In the genomic region with DNA sequence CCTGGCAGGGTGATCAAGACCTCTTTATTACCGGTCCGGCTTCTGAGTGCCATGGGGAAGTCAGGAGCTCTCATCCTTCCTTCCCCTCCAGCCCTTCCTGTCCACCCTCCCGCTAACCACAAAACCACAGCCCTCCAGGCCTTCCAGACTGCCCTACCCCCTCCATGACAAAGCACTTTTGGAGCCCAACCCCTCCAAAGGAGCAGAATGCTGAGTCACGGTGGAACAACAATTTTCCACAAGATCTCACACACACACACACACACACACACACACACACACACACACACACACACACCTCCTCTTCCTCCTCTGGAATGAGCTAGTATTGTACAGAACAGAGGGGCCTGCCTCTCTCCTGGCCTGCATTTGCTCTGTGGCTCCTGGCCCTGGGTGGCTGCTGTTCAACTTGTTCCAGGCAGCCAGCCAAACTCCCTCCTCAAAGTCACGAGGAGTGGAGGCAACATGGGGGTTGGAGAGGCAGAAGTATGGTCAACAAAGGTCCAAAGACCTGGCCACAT, we compare ENCODE assay signal across 8 mouse cellular contexts. TPM values are rescaled to one million over a fixed set of nuclear protein-coding genes. Genes with fewer than 3 reads are reported as not detected.
A peak's percentile ranks its signal among the peaks of the same experiment; 100 is the strongest.
DNase-seq lines count a peak whose midpoint lies in the region; ATAC-seq and TF ChIP-seq lines count a peak whose summit lies in the region.

No protein-coding gene starts in this region.

- no peaks in the 10 kb centered on the region for H3K36me3 ChIP-seq in lung, embryonic 15.5 days
- H3K36me3 ChIP-seq in forebrain, embryonic 15.5 days: no peaks in the 10 kb centered on the region

- H3K9ac ChIP-seq in lung, embryonic 15.5 days: no peak overlapping the region
- H3K9ac ChIP-seq in forebrain, embryonic 15.5 days (replicated peaks): no peak overlapping the region

- H3K4me2 ChIP-seq in lung, embryonic 15.5 days: no peak overlapping the region
- no peak overlapping the region for H3K4me2 ChIP-seq in forebrain, embryonic 15.5 days (replicated peaks)

- no peaks in the 10 kb centered on the region for H3K27me3 ChIP-seq in lung, embryonic 15.5 days
- H3K27me3 ChIP-seq in forebrain, embryonic 15.5 days: no peaks in the 10 kb centered on the region

- peak; percentile 34 for ATAC-seq in granulocyte monocyte progenitor cell, adult 5-6 weeks (replicated peaks; ENCODE audit: poor library complexity, severe bottlenecking)
- ATAC-seq in lung, embryonic 15.5 days (ENCODE audit: borderline replicate concordance, extremely low read depth, low FRiP score, low TSS enrichment): no peak
- ATAC-seq in forebrain, embryonic 15.5 days (replicated peaks): no peak

- no peak for TF ChIP-seq CTCF in brain, embryonic 14.5 days (IDR thresholded peaks at IDR 0.05; ENCODE audit: borderline replicate concordance, extremely low read depth, insufficient read depth, insufficient read length)

- 27% methylated on average over 5 of the region's 5 CpGs for WGBS in lung, embryonic 15.5 days
- 64% methylated on average over 5 of the region's 5 CpGs for WGBS in forebrain, embryonic 15.5 days

- H3K9me3 ChIP-seq in lung, embryonic 15.5 days: no peaks in the 10 kb centered on the region
- no peaks in the 10 kb centered on the region for H3K9me3 ChIP-seq in forebrain, embryonic 15.5 days

- peak overlapping the region; percentile 68 for H3K27ac ChIP-seq in lung, embryonic 15.5 days
- no peak overlapping the region for H3K27ac ChIP-seq in forebrain, embryonic 15.5 days (replicated peaks)

- TF ChIP-seq POLR2A in brain, embryonic 14.5 days (IDR thresholded peaks at IDR 0.05; ENCODE audit: borderline replicate concordance, extremely low read depth, insufficient read depth, insufficient read length, poor library complexity, severe bottlenecking): no peak

- no peak overlapping the region for H3K4me3 ChIP-seq in lung, embryonic 15.5 days
- no peak overlapping the region for H3K4me3 ChIP-seq in forebrain, embryonic 15.5 days

- H3K4me1 ChIP-seq in lung, embryonic 15.5 days: peaks cover 22% of the 10 kb centered on the region
- peaks cover 18% of the 10 kb centered on the region for H3K4me1 ChIP-seq in forebrain, embryonic 15.5 days

- peak; percentile 79 for DNase-seq in right cerebral cortex, adult 18-20 months
- no peak for DNase-seq in right cerebral cortex, postnatal 25 days
- DNase-seq in brain, embryonic 14.5 days (ENCODE audit: low read depth): peak; percentile 47
- peak; percentile 95 to 96 for DNase-seq in kidney, postnatal 36 days
- DNase-seq in spleen, postnatal 36 days (ENCODE audit: low spot score in 2 of 2): peak; percentile 47 to 77

RNA-seq across cellular contexts. Expression of a gene that starts 1.9 kb away (rescaled TPM):
- polyA plus RNA-seq in brain, embryonic 14.5 days (2012; rRNA removed): 574 and 777 TPM in 2 replicates
- 806 and 810 TPM in 2 replicates for total RNA-seq in granulocyte monocyte progenitor cell, adult 5-6 weeks (2014; fragmentation: Nextera tagmentation)
- total RNA-seq in granulocyte monocyte progenitor cell, adult 5-6 weeks (2017): 350 and 359 TPM in 2 replicates
- 1,860 and 1,896 TPM in 2 replicates for polyA plus RNA-seq in lung, embryonic 15.5 days (2015; fragmentation: Nextera tagmentation; extraction: Ambion mirVana)
- polyA plus RNA-seq in forebrain, embryonic 15.5 days (2015; fragmentation: Nextera tagmentation; extraction: Ambion mirVana): 1,475 and 1,516 TPM in 2 replicates

RNA-seq across cellular contexts. Expression of a gene that starts 22.9 kb away (rescaled TPM):
- 1.2 and 1.4 TPM in 2 replicates for polyA plus RNA-seq in brain, embryonic 14.5 days (2012; rRNA removed)
- total RNA-seq in granulocyte monocyte progenitor cell, adult 5-6 weeks (2014; fragmentation: Nextera tagmentation): not detected in 2 replicates
- 0.09 TPM in 1 of 2 replicates, not detected in the other for total RNA-seq in granulocyte monocyte progenitor cell, adult 5-6 weeks (2017)
- 1.1 TPM in 2 replicates for polyA plus RNA-seq in lung, embryonic 15.5 days (2015; fragmentation: Nextera tagmentation; extraction: Ambion mirVana)
- polyA plus RNA-seq in forebrain, embryonic 15.5 days (2015; fragmentation: Nextera tagmentation; extraction: Ambion mirVana): 1.2 and 1.3 TPM in 2 replicates

RNA-seq across cellular contexts. Expression of a gene that starts 23.0 kb away (rescaled TPM):
- 19.5 and 20.0 TPM in 2 replicates for polyA plus RNA-seq in brain, embryonic 14.5 days (2012; rRNA removed)
- total RNA-seq in granulocyte monocyte progenitor cell, adult 5-6 weeks (2014; fragmentation: Nextera tagmentation): 3.7 and 8.2 TPM in 2 replicates
- total RNA-seq in granulocyte monocyte progenitor cell, adult 5-6 weeks (2017): 1.9 and 2.8 TPM in 2 replicates
- 31.5 and 33.1 TPM in 2 replicates for polyA plus RNA-seq in lung, embryonic 15.5 days (2015; fragmentation: Nextera tagmentation; extraction: Ambion mirVana)
- 17.3 and 17.9 TPM in 2 replicates for polyA plus RNA-seq in forebrain, embryonic 15.5 days (2015; fragmentation: Nextera tagmentation; extraction: Ambion mirVana)
